Mouse (Mus musculus) lung, postnatal 10 days (tissue): ENCODE results near the gene Eml6.
"Not testable (repeated sequence)": the region's sequence is repeated elsewhere in the genome, so short reads cannot be mapped to it uniquely, and the experiment has no call there.

ENCODE experiments used
- DNase-seq: peaks from one replicate; pipeline ENCODE4 v3.0.0; 2021

The Eml6 gene

DNA sequence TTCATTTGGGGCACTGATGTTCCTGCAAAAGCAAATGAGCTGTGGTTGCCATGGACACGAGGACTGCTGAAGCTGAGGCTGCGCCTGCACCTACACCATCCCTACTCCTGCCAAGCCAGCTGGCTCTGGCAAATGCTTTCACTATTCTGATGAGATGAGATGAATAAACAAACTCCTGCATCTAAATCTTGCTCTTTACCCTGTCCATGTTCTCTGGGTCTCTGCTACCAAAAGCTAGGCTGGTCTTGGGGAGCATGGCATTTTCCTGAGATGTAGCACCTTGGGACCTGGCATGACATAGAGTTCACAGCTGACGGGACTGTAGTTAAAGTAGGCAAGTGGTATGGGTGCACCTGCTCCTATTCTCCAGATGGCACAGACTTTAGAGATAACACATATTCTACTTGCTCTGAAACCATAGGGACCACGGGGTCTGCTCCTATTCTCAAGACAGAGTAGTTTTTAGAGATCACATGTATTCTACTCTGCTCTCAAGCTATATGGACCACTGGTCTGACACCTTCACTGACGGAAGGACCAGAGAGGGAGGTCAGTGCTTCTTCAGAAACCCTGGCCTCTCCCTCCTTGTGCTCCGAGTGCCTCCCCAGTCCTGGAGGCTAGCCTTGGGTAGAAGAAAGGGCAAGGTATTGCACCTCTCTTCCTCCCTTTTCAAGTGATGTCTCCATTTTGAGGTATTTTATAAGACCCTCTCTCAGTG, 236.8 kb downstream of the Eml6 start:
- DNase-seq: no peak

DNA sequence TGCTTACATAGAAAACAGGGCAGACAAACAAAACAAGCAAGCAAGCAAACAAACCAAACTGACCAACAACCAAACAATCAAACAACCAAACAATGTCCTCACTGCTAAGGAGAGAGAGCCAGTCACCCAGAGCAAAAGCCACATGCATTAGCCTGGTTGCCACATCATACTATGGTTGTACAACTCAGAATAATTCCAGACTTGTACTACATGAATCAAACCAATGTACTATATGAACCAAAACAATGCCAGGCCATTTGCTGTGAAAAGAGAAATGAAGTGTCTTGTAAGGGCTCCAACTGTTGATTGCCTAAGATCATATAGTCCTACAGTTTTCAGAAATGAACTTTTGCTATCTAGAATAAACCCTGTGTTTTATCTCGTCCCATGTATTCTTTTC, 237.3 kb downstream of the Eml6 start:
- no peak for DNase-seq

DNA sequence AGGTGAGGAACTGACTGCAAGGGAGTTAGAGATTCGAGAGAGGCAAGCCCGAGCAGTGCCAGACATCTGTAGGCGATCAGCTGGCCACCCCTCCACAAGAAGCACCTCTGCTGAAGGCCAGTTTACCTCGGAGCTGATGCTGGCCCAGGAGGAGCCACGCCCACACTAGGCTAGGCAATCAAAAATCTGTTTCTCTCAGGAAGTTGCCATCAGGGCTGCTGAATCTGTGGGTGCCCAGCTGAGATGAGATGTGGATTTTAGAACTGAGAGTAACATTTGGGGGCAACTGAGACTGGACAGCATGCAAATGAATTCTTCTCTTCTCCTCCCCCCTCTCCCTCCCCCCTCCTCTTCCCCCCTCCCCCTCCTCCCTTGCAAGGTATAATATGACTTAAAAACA, 238.4 kb downstream of the Eml6 start:
- DNase-seq: no peak

DNA sequence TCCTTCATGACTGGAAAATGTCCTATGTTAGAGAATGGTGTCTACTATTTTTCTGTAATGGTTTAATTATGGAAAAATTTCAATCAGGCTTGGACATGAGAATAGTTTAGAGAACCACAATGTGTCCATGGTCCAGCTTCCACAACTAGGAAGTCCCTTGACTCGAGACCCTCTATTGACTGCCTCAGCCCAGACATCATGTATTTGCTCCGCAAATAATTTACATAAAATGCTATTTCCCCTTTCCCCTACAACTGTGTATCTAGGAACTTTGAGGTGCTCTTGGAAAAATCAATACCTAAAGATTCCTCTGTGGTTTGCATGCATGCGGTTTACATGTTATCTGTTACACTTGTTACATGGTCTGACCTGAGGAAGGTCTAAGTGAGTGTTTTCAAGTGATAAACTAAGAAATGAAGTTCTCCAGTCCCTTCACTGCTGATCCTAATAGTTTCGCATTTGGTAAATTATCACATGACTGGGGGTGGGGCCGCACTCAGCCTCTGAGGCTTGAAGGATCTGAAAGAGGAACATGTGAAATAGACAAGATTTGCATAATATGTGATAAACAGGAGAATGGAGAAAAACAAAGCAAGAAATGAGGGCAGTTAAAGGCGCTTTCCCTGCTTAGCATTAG, 239.1 kb downstream of the Eml6 start:
- DNase-seq: peak; percentile 29

DNA sequence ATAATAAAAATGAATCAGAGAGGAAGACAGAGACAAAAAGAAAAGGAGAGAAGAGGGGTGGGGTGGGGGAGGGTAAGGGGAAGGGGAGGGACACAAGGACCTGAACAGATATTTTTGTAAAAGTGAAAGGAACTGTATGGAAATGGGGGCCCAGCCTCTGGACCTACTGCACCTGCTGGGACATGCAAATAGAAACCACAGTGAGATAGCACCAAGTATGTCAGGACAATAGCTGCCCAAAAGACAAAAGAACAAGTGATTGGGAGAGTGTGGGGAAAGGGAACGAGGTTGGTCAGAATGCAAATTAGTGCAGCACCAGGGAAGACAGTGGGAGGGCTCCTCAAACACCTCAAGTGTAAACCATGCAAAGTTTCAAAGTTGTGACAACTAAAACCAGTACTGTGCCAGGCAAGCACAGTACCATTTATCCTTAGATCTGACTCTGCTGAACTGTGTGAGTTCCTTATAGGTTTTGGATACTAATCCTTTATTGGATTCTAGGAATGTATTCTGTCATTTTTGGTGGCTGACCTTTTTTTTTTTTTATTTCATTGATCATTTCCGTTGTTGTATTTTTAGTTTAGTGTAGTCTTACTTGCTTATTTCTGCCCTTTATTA, 246.3 kb downstream of the Eml6 start:
- no peak for DNase-seq

DNA sequence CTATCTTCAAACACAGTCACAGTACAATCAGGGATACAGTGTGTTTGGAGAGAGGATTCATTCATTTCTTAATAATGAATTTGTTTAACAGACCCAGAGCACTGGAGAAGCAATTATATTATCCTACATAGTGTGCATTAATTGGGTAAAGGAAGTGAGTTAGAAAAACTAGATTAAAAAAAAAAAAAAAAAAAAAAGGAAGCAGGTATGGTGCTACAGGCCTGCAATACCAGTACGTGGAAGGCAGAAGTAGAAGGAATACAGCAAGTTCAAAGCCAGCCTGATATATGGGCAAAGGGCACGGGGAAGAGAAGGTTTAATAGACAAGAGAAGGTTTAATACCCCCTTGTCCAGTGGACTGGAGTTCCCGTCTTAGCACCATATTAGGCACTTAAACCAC, 246.9 kb downstream of the Eml6 start:
- DNase-seq: no peak

DNA sequence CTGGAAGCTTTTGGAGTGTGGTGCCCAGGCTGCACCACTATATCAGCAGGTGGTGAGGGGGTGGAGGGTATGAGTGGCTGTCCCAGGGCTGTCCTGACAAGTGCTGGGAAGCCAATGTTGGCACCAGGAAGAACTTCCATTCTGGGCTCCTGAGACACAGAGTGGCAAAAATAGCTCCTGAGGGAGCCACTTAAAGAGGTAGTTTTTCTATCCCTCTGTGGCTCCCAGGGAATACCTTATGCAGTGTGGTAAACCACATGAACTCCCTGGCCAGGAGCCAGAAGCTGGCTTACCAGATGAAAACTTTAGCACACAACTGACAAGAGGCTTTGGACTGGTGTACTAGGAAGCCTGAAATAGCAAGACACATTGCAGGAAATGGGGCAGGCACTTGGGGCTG, 247.9 kb downstream of the Eml6 start:
- no peak for DNase-seq

DNA sequence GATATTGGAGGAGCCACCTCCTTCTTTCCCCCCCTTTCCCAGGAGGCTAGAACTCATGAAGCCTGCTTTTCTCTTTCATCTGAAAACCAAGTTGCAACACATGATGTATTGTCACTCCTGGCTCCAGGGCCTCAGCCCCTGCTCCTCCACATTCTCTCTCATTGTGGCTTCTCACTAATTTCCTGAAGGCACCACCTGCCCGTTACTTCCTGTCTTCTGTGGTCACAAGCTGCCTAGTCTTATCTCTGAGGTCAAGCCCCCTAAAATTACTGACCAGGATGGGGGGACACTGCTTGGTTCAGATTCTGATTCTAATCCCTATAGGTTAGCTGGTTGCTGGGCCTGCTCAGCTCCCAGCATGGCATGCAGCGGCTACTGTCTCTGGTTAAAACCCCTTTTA, 251.1 kb downstream of the Eml6 start:
- no peak for DNase-seq

DNA sequence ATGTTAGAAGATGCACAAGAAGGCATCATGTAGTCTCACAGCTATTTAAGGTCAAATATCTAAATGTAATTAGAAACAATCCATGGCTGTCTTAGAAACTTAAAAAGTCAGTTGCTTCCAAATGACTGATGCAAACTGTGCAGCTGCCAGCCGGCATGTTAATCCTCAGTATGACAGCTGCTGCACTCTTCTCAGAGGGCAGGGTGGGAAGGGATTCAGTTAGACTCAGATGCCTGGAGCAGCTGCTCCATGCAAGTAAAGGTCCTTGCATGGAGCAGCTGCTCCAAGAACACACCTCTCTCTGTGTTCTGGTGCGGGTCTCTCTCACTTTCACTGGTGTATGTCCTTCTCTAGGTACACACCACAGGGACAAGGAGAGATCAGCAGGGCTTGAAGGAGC, 251.5 kb downstream of the Eml6 start:
- DNase-seq: no peak

DNA sequence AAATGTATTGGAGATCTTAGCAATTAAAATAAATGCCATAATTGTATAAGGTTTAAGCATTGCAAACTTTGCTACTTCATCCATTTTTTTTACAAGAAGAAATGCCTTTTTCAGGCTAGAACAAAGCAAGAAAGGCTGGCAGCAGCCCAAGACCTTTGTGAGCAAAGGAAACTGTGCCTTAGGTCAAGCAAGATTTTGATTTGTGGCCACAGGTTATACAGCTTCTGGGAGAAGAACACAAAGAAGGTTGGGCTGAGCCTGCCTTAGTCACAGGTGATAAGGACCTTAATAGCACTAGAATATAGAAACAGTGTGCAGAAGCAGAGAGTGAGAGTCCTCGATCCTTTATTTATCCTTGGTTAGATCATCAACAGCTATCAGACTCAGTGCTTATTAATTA, 253.6 kb downstream of the Eml6 start:
- no peak for DNase-seq

DNA sequence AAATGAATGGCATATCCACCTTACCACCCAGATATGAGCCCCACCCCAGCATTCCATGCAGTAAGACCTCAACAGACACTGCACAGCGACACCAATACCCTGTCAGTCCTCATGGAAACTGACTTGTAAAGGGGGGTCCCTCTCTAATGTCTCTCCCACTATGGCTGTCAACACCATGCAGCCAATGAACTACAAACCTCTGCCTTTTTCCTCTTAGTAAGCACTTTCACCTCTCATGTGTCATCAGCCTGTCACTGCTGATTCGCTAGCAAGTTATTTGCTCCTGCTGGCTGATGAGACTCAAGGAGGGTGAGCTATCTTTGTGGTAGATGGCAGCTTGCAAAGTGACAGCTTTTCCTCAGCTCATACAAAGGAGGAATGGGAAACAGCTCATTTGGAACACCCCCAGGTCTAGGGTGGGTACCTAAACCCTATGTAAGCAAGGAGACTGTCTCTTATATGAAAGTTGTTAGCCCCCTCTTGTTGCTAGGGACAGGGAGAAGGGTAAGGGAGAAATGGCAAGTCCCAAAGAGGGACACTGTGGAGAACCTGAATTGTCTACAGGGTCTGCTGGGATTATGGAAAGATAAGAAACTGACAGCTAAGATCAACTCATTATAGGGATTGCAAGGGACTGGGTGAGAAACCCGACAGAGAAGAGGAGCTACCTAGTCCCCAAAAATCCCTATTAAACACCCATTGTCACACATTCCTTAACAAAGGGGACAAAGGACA, 255.0 kb downstream of the Eml6 start:
- DNase-seq: no peak

DNA sequence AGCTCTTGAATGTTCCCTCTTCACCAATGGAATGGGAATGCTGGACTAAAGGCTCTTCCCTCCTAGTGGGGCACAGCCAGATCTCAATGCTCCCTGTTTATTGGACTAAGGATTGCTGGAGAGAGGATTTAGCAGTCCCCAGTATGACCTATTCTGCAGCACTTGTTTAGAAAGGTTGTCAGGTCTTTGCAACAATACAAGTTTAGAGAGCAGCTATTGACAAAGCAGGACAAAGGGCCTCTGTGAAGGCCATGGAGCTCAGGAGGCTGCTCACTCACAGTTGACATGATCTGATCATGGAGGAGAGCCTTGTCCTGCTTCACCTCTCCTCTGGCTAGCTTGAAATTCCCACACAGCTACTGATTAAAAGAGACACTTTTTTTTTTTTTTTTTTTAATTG, 257.3 kb downstream of the Eml6 start:
- DNase-seq: no peak

DNA sequence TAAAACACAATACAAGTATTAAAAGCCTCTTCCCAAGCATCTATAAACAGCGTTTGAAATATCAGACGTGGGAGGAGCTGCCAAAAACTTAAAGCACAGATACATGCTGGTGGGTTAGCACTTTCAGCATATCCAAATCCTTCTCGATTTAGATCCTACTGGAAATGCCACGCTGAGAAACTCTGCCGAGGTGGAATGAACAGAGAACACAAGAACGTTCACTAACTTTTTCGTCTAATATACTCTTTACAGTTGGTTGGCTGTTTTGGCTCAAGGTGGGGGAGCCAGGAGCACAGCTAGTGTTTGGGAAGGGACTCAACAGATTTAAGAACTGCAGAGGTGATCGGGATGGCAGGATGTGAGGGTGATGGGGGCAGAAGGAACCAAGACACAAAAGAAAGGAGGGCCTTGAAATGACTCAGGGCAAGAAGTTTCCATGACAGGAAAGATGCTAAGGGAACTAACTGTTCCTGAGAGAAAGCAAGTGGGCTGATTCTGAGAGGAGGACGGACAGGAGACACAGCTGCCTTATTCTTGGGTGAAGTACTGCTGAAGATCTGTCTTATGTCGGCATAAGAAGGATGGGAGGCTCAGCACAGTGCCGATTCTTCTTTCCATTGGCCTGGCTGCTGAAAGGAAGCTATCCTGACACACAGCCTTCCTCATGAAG, 259.4 kb downstream of the Eml6 start:
- no peak for DNase-seq

DNA sequence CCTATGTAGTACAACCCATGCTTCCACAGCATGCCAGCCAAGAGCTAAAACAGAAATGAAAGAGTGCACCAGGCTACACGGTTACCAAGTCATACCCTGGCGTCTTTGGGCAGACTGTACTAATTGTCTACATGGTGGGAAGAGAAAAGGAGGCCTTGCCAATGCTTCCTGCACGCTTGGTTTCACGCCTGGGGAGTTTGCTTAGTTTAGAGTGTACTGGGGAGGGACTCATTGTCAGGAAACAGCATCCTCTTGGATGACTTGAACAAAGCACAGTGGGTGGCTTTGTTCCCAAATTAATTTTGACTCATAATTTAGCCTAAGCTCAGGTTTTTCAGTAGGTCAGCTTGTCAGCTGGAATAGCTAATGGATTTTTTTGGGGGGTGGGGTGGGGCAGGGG, 260.8 kb downstream of the Eml6 start:
- DNase-seq: no peak

DNA sequence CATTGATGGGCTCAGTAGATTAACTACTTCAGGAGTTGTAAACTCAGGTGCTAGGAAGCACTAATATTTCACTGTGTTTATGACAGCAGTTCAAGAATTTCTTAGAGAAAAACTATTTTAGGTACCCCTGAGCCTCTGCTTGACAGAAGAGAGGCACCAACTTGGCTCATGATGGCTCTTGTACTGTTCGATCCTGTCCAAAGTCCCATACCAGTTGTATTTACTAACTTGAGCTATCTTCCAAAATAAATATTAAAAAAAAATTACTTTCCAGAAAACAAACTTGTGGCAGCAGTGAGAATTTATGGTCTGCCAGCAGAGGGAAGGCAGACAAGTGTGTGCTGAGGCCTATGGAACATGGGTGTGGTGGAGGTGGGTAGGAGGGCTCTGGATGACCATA, 263.1 kb downstream of the Eml6 start:
- no peak for DNase-seq

DNA sequence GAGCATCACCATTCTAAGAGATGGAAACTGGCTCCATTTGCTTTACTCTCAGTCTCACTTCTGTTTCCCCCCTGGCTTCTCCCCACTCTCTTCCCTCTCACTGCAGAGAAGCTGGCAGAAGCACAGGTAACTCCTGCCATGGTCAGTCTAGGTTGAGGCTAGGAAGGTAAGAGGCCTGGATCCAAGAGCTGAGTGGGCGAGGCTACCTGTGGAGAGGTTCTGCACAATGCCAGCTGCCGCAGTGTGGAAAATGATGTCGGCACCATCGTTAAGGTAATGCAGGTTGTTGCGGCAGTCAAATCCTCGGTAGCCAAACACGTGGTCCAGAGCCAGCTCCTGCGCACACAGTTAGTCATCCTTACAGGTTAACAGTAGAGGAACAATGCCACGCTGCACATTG, 264.4 kb downstream of the Eml6 start:
- no peak for DNase-seq

DNA sequence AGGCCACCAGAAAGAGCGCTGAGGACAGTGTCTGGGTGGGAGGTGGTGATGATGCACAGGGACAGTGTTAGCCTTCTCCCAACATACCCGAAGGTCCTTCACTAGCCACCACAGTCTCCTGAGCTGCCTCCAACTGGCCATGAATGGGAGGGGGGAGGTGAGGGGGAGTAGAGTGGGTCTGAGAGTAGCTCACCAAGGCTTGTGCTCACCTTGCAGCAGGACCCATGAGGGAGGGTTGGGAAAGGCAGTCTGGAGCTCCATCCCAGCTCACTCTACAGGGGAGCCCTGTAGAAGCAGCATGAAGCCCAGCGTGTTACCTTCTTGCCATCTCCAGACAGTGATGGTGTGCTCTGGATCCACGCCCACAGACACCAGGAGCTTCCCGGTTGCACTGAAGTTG, 267.2 kb downstream of the Eml6 start:
- no peak for DNase-seq

DNA sequence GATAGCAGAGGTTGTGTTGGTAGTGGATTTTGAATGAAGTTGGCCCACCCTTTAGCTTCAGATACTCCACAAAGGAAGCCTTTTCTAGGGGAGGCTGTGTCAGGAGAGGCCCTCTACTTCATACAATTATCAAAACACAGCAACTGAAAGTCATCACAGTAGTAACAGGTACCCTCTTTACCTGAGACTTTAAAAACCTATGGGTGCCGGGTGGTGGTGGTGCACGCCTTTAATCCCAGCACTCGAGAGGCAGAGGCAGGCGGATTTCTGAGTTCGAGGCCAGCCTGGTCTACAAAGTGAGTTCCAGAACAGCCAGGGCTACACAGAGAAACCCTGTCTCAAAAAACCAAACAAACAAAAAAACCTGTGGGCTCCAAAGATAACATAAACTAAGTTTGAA, 269.8 kb downstream of the Eml6 start:
- not testable (repeated sequence) for DNase-seq

DNA sequence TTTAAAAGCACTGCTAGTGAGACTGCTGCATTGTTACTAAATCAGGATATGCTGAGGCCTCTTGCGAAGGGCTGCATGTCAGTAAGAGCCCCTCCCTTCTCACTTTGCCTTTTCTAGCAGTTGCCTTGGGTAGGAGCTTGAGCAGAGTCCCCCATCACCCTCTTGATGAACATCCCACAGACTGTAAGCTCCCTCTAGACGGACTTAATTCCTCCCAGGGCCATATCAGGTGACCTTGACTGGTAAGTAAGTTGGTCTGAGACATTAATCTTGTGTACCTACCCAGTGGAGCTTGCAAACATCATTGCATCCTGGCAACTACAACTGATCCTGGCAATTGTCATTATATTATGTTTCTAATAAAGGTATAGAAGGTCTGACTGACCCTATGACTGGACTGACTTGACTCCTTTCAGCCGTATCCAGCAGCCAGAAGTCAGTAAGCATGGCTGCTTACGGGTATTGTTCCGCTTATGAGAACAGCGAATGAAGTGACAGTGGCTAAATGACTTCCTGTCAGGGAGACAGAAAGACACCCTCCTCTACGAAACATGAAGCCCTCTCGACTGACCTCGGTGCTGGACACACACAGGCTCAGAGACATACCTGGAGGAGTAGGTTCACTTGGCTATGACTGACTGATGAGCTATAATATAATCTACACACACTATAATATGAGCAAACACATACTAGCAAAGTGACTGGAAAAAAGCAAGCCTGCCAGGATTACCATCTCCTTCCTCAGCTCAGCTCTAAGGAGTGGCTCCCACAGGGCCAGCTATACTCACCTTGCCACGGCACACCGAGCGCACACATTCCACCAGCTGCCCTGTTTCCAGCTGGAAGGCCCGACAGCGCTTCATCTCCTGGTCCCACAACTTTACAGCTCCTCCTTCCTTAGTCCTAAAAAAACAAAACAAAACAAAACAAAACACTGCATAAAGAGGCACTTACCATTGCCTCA, 273.9 kb downstream of the Eml6 start:
- DNase-seq: no peak

DNA sequence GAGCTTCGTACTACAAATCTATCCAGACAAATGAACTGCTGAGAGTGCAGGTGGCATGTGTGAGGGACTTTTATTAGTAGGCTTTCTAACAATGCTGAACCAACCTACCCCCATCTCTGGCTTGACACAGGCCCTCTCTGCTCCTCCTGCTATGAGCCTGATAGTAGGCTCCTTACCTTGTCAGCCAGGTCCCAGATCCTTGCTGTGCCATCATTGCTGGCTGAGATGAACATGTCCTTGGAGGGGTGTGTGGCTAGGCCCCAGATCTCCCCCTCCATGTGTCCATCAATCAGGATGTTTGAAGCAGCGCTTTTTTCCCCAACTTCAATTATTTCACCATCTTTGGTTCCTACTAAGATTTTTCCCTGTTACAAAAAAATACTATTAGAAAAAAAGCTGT, 274.8 kb downstream of the Eml6 start:
- DNase-seq: no peak

DNA sequence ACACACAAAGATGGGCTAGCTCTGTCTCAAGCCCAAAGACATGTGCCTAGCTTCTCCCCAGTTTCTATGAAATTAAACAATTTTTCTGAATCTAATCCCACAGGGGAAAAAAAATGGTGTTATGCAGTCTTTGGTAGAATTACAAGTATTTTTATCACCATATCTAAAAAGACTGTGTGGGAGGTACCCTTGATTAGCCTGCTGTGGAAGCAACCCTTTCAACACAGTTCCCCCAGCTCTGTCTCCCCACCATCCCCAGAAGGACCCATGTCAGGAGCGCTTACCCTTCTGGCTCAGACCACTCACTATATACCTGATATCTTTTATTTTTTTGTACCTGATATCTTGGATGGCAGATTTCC, 276.4 kb downstream of the Eml6 start:
- DNase-seq: no peak
